Mouse (Mus musculus) kidney, adult 2 months (tissue): ENCODE measurements around the gene Mcts1. TPM values are rescaled to one million over a fixed set of nuclear protein-coding genes. Genes with fewer than 3 reads are reported as not detected.

ENCODE experiments used
- DNase-seq: peaks from one replicate; pipeline ENCODE4 v3.0.0; 2021
- H3K27ac ChIP-seq: fragments of 200-500 bp; 2 replicates; pipeline ENCODE4 v1.5.1; 2012; ENCODE audit warnings: low read depth, low read length, control low read depth, inconsistent platforms; ENCODE audit not compliant: insufficient read depth
- H3K27me3 ChIP-seq: fragments of 200-500 bp; replicated peaks from 2 replicates; pipeline ENCODE4 v1.6.1; 2012; ENCODE audit warnings: mild to moderate bottlenecking, moderate library complexity, low read length, inconsistent platforms; ENCODE audit not compliant: control insufficient read depth, insufficient read depth
- H3K36me3 ChIP-seq: fragments of 200-500 bp; 2 replicates; pipeline ENCODE4 v1.6.1; 2012; ENCODE audit warnings: mild to moderate bottlenecking, moderate library complexity, low read length, inconsistent platforms; ENCODE audit not compliant: control insufficient read depth, insufficient read depth
- H3K4me1 ChIP-seq: fragments of 200-500 bp; 2 replicates; pipeline ENCODE4 v1.6.1; 2011; ENCODE audit warnings: low read length; ENCODE audit not compliant: control insufficient read depth, insufficient read depth
- H3K4me3 ChIP-seq: fragments of 200-500 bp; 2 replicates; pipeline ENCODE4 v1.5.1; 2011; ENCODE audit warnings: mild to moderate bottlenecking, low read depth, low read length, control low read depth; ENCODE audit not compliant: insufficient read depth
- CTCF ChIP-seq: fragments of 200-500 bp; conservative IDR thresholded peaks from 2 replicates; pipeline ENCODE4 v1.5.1; 2011; ENCODE audit warnings: low read depth, mild to moderate bottlenecking, control low read depth, low read length, moderate library complexity, mixed read lengths; ENCODE audit not compliant: insufficient read depth, insufficient read length
- POLR2A ChIP-seq: fragments of 200-500 bp; IDR thresholded peaks from one replicate; pipeline ENCODE4 v1.6.1; 2011; ENCODE audit warnings: low read depth, low read length, control low read depth
- WGBS: fragments of 180-500 bp; shearing (Covaris S2); methylation state at CpG from one replicate; pipeline ENCODE4 v1.1.7; 2018; 5-methylcytosine and 5-hydroxymethylcytosine counted together
- polyA plus RNA-seq: library from polyadenylated mRNA; depleted of rRNA; stranded (reverse); fragments of >200 nt; gene quantifications from 2 replicates; pipeline ENCODE4 v1.2.3, GENCODE M21; 2012; rRNA removed

Gene Mcts1
- polyA plus RNA-seq, result 10.7 and 13.5 TPM in 2 replicates

- Histone ChIP-seq H3K4me1 (no peaks in the 10 kb centered on the region), H3K36me3 (no peaks in the 10 kb centered on the region), H3K27ac (peak within 1 kb of the TSS; percentile 74), H3K4me3 (peak within 1 kb of the TSS; percentile 67), H3K27me3 (no peaks in the 10 kb centered on the region)
- under 1% methylated on average over 26 of the region's 26 CpGs for WGBS
- TF ChIP-seq POLR2A, result no peak
- TF ChIP-seq CTCF, result no peak
- peak; percentile 88 for DNase-seq
These were observed at the start of gene Mcts1 for GRCm38 (mm10) chrX:38600177-38600994. Gene Mcts1, plus strand, starts transcription at chrX:38600578.

DNA sequence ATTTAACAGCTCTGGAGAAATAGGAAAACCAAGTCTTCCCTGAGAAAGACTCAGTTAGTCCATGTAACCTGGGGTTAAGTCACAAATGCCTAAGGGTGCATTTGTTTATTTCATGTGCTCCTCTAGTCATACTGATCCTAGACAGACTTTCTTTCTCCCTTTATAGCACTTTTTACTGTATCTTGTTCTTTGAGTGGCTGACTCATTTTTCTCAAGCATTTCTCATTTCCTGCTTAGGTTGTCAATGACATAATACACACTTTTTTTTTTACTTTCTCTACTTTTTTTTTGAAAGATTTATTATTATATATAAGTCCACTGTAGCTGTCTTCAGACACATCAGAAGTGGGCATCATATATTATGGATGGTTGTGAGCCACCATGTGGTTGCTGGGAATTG is 47.1 kb upstream of the Mcts1 start:
- no peak overlapping the region for H3K27ac ChIP-seq
- no peaks in the 10 kb centered on the region for H3K4me1 ChIP-seq
- H3K27me3 ChIP-seq, result no peaks in the 10 kb centered on the region
- H3K36me3 ChIP-seq, result no peaks in the 10 kb centered on the region
- no peak for DNase-seq
- H3K4me3 ChIP-seq, result no peak overlapping the region
- TF ChIP-seq POLR2A (no peak), CTCF (no peak)

- TF ChIP-seq CTCF (no peak), POLR2A (no peak)
- Histone ChIP-seq H3K27me3 (no peaks in the 10 kb centered on the region), H3K27ac (peak overlapping the region; percentile 98), H3K4me1 (no peaks in the 10 kb centered on the region), H3K36me3 (no peaks in the 10 kb centered on the region), H3K4me3 (peak overlapping the region; percentile 81)
- DNase-seq, result peak; percentile 39
- 2% methylated on average over 10 of the region's 19 CpGs for WGBS
These were observed 36.3 kb upstream of the Mcts1 start for GRCm38 (mm10) chrX:38563941-38564541.

- WGBS, result under 1% methylated on average over 36 of the region's 52 CpGs
- H3K4me3 ChIP-seq, result peak overlapping the region; percentile 81
- peak; percentile 95 for DNase-seq
- no peaks in the 10 kb centered on the region for H3K36me3 ChIP-seq
- H3K27me3 ChIP-seq, result no peaks in the 10 kb centered on the region
- TF ChIP-seq POLR2A (no peak), CTCF (no peak)
- H3K27ac ChIP-seq, result peak overlapping the region; percentile 98
- H3K4me1 ChIP-seq, result no peaks in the 10 kb centered on the region
These were observed 35.7 kb upstream of the Mcts1 start for GRCm38 (mm10) chrX:38564542-38565175.

DNA sequence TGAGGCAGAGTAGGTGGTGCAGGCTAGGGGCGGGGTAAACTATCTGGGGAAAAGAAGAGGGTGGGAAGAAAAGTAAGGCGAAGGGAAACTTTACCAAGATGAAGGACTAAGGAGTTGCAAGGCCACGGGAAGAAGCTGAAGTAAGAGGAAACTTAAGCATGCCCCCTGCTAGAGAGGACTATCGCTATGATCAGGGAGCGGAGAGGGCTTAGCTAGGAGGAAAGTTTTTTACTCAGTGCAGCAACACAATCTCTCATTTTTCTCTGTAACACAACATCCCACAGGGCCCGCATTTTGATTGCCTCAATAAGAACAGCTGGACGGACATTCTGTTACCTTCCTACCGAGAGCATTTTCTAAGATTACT is 35.2 kb upstream of the Mcts1 start:
- TF ChIP-seq POLR2A, result no peak
- no peak for TF ChIP-seq CTCF
- WGBS, result 0% methylated on average over 8 of the region's 8 CpGs
- no peaks in the 10 kb centered on the region for H3K27me3 ChIP-seq
- H3K36me3 ChIP-seq, result no peaks in the 10 kb centered on the region
- H3K4me1 ChIP-seq, result no peaks in the 10 kb centered on the region
- no peak for DNase-seq
- peak overlapping the region; percentile 99 for H3K27ac ChIP-seq
- peak overlapping the region; percentile 81 for H3K4me3 ChIP-seq

- no peaks in the 10 kb centered on the region for H3K4me1 ChIP-seq
- WGBS, result 46% methylated on average over 6 of the region's 6 CpGs
- H3K27me3 ChIP-seq, result no peaks in the 10 kb centered on the region
- DNase-seq, result peak; percentile 8
- TF ChIP-seq CTCF, result no peak
- TF ChIP-seq POLR2A, result no peak
- H3K27ac ChIP-seq, result peak overlapping the region; percentile 50; the same call in 1 of the 2 replicates
- no peaks in the 10 kb centered on the region for H3K36me3 ChIP-seq
- no peak overlapping the region for H3K4me3 ChIP-seq
These were observed 33.7 kb upstream of the Mcts1 start for GRCm38 (mm10) chrX:38566521-38567205.
